Mouse (Mus musculus): ENCODE measurements around the gene Metrn.

- TF ChIP-seq ZC3H11A (IDR thresholded peaks at IDR 0.05; ENCODE audit: borderline replicate concordance, low read depth, low read length) = no peak
- TF ChIP-seq HCFC1 (IDR thresholded peaks at IDR 0.05; ENCODE audit: borderline replicate concordance, insufficient read depth, low read length) = no peak
- no peak for TF ChIP-seq CHD2 (IDR thresholded peaks at IDR 0.05; ENCODE audit: low read depth, low read length)
- no peak for TF ChIP-seq MAFK (IDR thresholded peaks at IDR 0.05; ENCODE audit: insufficient read depth, low read depth, low read length)
Measured at GRCm38 (mm10) chr17:25795609-25796092, 1.3 kb downstream of the Metrn start, which contains the start of gene AC134908.4.

Measured in ES-E14 (cell line).